Mouse (Mus musculus) adrenal gland, postnatal 36 days (tissue): ENCODE measurements around the gene Golph3l. TPM values are rescaled to one million over a fixed set of nuclear protein-coding genes. Genes with fewer than 3 reads are reported as not detected.
"Not testable (repeated sequence)": the region's sequence is repeated elsewhere in the genome, so short reads cannot be mapped to it uniquely, and the experiment has no call there.

Experiments
- DNase-seq, 2 experiments: peaks; one replicate each; pipeline ENCODE4 v3.0.0; 2021; ENCODE audit warnings: mixed read lengths in 1 of 2
- long read RNA-seq, 2 experiments: library from polyadenylated mRNA; stranded (forward); transcript quantifications; one replicate each; pipeline ENCODE4 v2.0.0; 2021; ENCODE audit warnings: borderline sequencing depth in 2 of 2
- total RNA-seq, 2 experiments: library from RNA; stranded (reverse); gene quantifications; 2 replicates each; pipeline ENCODE4 v1.2.3; 2021

Gene Golph3l
- 10 to 100 TPM; 40.6 to 53.7 TPM for total RNA-seq
- long read RNA-seq, experiment 1, transcript Golph3l-207 (5 exons, 2,836 nt): major isoform, 19 of 25 reads
- long read RNA-seq, experiment 1, partial matches to known transcripts: 4 of 25 reads
- long read RNA-seq, experiment 1, other reads (novel, unspliced or antisense): 0 of 25 reads
- long read RNA-seq, experiment 2, transcript Golph3l-207 (5 exons, 2,836 nt): major isoform, 11 of 12 reads
- long read RNA-seq, experiment 2, partial matches to known transcripts: 0 of 12 reads
- long read RNA-seq, experiment 2, other reads (novel, unspliced or antisense): 1 of 12 reads

DNA sequence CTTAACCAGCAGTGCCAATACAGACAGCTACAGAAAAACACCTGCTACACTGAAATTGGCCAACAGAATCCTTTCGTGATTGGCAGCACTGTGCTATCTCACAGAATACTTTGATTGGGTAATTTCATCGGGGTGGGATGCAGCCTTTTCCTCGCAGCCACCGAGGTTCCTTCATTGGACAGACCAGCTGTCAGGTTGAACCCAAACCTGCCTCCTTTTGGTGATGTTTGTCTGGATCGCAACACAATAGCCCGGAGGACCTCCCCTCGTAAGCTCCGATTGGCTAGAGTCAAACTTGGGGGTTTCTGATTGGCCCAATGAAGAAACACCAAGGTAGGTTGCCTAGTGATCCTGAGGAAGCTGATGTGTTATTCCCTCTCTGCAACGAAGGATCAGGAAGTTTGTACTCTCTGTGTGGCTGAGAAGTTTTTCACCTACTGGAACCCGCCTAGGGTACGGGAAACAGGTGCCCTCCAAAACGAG lies at the start of gene Golph3l:
Golph3l (plus strand) TSS at position 331 of the 483 bp plus-strand sequence.
- peak; percentile 94 to 95 for DNase-seq

DNA sequence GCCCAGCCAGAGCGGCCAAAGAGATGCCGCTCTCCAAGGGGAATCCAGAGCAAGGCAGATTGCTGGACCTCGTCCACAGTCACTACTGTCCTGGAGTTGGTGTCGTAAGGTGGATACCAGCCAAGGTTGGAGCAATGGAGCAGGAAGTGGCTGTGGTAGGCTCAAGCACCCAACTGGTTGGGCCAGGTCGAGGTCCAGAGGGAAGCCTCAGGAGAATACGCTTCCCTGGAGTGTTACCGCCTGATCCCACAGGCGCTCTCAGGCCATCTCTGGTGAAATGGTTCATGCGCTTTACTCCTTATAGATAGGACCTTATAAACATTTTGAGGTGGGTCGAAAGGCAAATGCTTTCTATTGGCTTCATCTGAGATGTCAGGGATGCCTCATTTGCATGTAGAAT lies 49.8 kb upstream of the Golph3l start:
- DNase-seq: no peak

DNA sequence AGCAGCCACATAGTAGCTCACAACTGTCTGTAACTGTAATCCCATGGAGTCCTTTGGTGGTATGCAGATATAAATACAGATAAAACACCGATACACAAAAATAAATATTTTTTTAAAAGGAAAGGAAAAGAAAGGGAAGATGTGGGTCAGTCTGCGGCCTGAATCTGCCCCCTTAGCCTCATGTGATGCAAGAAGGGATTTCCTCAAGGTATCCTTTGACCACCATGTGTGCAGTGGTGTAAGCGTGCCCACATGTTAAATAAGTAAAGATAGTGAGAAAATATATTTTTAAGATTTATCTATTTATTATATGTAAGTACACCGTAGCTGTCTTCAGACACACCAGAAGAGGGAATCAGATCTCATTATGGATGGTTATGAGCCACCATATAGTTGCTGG lies 48.9 kb upstream of the Golph3l start:
- no peak for DNase-seq

DNA sequence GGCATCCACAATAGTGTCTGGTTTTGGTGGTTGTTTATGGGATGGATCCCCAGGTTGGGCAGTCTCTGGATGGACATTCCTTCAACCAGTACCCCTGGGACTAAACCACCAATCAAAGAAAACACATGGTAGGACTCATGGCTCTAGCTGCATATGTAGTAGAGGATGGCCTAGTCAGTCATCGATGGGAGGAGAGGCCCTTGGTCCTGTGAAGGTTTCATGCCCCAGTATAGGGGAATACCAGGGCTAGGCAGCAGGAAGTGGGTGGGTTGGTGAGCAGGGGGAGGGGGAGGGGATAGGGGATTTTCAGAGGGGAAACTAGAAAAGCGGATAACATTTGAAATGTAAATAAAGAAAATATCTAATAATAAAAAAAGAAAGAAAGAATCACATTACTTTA lies 47.5 kb upstream of the Golph3l start:
- DNase-seq: not testable (repeated sequence)

DNA sequence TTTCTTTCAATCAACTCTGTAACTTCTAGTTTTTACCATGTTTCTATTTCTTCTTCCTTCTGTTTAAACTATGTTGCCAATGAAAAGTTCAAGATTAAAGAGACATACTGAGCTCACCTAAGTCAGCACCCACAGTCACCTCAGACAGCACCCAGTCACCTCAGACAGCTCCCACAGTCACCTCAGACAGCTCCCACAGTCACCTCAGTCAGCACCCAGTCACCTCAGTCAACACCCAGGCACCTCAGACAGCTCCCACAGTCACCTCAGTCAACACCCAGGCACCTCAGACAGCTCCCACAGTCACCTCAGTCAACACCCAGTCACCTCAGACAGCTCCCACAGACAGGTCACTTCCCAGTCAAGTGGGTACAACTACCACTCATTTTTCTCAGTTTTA lies 46.6 kb upstream of the Golph3l start:
- no peak for DNase-seq

DNA sequence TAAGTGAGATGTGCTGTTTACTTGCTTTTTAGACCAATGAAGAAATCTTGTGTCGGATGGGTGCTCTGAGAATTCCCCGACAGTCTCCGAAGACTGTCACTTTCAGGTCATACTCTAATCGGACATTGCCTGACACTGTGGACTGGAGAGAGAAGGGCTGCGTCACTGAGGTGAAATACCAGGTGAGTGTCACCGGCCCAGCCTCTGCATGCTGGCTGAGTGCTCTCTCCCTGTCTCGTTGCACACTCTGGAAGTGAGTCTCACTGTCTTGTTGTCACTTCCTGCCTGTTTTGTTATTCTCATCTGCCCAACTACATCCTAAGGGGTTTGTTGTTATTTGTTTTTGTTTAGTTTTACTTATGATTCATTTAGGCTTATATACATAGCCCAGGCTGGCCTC lies 45.8 kb upstream of the Golph3l start:
- no peak for DNase-seq

DNA sequence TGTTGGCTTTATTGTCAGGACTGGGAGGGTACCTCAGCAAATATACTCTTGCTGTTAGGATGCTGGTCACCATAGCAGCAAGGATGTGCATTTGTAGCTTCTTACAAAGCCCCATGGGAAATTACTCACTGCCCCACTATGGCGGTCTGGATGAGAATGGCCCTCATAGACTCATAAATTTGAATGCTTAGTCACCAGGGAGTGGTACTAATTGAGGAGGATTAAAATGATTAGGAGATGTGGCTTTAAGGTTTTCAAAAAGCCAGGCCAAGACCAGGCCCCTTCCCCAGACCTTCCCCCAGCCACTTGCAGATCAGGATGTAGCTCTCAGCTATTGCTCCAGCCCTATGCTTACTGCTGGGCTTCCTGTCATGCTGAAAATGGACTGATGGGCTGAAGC lies 38.6 kb upstream of the Golph3l start:
- no peak for DNase-seq

DNA sequence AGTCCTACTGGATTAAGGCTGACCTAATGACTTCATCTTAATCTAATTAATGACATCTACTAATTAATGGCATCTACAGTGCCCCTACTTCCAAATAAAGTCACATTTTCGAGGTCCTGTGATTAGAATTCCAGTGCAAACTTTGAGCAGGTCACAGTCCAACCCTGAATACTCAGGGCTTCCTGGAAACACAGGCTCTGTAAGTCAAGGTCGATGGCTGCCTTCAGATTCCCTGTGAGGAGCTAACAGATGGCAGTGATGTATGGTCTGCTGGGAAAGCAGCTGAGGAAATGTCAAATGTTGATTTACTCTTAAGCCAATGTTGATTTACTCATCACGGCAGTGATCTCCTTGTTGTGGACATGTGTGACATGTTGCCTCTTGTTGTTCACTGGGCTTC lies 34.7 kb upstream of the Golph3l start:
- DNase-seq: peak; percentile 31 to 48

DNA sequence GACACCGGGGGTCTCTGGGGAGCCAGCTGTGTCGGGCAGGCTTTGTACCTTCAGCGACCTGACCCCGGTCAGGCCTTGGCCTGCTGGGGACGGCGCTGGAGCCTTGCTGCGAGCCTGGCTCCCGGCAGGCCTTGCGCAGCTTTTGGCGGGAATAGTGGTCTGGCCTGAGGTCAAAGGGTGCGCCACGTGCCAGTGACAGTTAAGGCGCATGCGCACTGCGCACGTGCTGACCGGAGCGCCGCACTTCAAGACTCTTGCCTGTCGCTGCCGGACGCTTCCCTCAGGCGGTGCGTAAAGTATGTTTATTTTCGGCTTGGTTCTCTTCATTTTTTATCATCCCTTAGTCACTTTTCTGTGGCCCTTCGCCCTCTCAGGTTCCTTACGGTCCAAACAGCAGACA lies 29.3 kb upstream of the Golph3l start, which contains the start of gene Hormad1:
Hormad1 (plus strand) TSS at position 241 of the 400 bp plus-strand sequence.
- DNase-seq: no peak

DNA sequence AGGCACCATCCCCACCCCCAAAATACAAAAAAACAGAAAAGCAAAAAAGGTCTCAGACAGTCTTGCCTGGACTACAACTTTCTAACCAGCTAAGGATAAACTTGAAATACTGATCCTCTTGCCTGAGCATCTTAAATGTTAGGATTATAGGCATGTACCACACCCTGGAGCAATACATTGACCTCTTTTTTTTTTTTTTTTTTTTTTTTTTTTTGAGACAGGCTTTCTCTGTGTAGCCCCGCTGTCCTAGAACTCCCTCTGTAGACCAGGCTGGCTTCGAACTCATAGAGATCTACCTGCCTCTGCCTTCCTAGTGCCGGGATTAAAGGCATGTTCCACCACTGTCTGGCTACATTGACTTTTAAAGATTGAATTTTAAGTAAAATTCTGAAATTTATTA lies 28.0 kb upstream of the Golph3l start:
- DNase-seq: no peak

DNA sequence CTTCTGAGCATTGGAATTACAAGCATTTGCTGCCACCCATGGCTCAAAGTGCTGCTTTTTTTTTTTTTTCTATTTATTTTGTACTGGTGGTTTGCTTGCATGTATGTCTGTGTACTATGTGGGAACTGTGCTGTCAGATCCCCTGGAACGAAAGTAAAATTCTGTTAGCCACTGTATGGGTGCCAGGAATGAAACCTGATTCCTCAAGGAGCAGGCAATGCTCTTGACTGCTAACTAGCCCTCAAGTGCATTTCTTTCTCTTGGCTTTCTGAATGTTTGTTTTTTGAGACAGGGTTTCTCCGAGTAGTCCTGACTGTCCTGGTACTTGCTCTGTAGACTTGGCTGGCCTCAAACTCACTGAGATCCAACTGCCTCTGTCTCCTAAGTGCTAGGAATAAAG lies 26.9 kb upstream of the Golph3l start:
- no peak for DNase-seq

DNA sequence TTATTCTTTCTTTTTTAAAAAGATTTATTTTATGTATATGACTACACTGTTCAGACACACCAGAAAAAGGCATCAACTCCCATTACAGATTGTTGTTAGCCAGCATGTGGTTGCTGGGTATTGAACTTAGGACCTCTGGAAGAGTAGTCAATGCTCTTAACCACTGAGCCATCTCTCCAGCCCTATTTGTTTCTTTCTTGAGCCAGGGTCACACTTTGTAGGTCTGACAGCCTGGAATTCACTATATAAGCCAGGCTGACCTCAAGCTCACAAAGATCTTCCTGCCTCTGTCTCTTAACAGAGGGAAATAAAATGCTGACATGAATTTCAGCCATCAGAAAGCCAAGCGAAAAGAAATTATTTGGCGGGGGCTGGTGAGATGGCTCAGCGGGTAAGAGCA lies 19.1 kb upstream of the Golph3l start:
- no peak for DNase-seq

DNA sequence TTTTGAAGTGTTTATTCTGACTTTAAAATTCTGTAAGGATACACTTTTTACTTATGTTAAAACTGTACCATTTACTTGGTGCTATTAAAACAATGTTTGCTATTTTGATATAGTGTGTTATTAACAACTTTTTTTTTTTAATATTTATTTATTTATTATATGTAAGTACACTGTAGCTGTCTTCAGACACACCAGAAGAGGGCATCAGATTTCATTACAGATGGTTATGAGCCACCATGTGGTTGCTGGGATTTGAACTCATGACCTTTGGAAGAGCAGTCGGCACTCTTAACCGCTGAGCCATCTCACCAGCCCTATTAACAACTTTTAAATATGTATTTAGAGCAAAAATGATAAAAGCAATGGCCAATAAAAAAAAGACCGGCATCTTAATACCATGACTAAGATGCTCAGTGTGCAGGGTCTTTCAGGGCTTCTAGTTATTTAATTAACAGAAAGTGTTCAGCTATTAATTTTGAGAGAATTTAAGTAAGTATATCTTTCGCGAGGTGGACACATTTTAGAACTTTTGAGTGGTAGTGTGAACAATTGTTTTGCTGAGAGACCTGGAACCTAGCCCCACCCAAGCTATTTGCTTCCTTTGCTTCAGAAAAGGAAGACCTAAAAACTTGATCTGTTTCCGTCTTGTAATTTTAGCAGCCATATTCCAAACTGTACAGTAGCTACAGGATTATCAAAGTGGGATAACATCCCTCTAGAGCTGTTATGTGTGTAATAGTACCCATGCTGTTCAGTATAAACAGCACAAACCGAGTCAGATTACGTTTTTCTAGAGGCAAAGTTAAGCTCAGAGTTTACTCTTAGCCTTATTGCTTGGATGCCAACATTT lies 755 bp upstream of the Golph3l start:
- DNase-seq: no peak

DNA sequence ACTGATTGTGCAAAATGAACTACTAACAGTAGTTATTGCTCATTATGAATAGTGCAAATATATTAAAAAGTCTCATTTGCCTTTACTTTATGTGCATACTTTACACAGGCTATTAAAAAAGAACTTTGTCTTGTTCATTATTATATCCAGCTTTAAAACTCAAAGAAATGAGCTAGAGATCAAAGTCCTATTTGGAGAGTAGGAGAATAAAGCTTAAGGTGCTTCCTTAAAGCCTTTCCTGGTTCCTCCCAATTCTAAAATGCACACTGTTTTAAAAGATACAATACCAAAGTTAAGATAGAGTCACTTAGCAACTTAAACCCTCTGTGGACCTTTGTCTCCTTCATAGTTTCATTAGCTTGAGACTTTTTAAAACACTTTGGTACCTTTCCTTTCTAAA lies 10.0 kb downstream of the Golph3l start:
- DNase-seq: no peak

DNA sequence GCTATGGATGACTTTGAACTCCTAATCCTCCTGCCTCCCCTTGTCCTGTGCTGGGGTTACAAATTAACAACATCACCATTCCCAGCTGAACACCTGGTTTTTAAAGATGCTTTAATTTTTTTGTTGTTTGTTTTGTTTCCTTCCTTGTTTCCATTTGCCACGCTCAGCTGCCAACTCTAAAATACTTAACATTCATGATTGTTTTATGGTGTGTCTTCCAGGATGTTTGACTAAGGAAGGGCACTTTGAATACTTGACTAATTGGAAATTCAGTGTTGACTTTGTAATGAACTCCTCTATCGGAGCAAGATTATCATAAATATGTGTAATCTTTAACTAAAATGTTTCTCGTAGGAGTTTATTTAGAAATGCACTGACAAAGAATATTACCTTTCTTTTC lies 12.6 kb downstream of the Golph3l start:
- DNase-seq: no peak

DNA sequence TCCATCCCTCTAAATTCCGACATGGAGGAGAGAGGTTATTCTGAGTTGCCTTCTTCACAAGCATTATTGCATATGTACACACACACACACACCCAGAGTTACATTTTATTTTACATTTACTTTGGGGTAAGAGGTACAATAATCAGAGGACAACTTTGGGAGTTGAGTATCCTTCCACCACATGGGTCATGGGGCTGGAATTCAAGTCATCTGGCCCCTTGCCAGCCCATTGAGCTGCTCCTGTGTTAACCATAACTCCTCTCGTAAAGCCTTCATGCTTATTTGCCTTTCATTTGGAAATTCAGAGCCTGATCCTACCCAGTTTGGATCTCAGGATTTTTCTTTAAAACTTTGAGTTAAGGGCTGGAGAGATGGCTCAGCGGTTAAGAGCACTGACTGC lies 17.4 kb downstream of the Golph3l start:
- DNase-seq: peak; percentile 35 to 57

DNA sequence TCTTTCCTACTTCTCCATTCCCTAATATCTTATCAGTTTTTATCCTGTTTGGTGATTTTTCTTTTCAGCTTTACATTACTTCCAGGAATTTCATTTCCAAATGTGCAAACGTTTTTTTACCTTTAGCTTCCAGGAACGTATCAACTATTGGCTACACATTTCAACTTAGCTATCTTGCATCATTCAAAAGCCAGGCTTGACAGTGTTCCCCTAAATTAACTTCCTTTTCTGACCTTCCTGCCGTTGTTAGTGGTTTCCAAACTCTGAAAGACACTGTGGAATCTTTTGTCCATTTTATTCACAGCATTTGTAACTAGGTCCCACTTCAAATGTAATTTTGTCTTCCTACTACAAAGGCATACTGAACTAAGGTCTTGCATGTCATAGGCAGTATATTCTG lies 20.5 kb downstream of the Golph3l start:
- no peak for DNase-seq

DNA sequence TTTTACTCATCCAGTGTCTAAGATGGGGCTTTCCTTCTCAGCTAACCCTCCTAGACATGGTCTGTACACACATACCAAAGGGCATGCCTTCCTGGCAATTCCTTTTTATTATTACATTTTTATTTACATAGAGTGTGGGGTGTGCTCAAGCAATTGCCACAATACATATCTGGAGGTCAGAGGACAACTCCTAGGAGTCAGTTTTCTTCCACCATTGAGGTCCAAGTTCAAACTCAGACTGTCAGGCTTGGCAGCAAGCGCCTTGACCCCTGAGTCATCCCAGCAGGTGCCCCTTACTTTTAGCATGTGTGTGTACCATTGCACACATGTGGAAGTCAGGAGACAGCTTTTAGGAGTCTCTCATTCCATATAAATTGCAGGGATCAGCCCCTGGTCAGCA lies 25.3 kb downstream of the Golph3l start:
- DNase-seq: no peak

DNA sequence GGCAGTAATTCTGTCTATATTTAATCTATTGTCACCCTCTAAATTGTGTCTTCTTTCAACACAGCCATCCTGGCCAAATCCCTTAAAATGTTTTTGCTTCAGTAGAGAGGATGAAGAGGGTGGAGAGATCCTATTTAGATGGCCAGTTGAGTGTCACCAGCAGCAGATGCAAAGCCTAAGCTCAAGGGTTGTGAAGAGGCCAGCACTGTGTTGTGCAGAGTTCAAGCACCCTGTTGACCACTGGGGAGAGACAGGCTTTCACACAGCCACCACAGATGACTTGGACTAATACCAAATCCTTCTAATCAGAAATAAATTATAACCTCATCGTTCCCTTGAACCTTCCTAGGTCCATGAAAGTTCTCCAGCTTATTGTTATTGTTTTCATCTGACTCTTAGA lies 29.8 kb downstream of the Golph3l start:
- no peak for DNase-seq

DNA sequence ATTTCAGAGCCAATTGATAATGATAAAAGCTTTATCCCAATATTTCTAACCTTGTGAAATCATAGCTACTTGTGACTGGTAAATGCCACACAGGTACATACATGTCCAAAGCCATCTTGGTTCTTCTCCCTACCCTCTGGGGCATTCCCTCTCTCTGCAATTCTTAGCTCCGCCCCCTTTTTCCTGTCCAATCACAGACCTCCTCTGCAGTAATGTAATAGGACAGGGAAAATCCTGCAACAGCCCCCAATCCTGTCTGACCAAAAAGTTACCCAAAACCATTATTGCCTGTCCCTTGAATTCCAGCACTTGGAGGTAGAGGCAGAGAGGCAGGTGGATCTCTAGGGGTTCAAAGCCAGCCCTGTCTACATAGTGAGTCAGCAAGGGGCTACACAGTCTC lies 32.5 kb downstream of the Golph3l start:
- DNase-seq: no peak

DNA sequence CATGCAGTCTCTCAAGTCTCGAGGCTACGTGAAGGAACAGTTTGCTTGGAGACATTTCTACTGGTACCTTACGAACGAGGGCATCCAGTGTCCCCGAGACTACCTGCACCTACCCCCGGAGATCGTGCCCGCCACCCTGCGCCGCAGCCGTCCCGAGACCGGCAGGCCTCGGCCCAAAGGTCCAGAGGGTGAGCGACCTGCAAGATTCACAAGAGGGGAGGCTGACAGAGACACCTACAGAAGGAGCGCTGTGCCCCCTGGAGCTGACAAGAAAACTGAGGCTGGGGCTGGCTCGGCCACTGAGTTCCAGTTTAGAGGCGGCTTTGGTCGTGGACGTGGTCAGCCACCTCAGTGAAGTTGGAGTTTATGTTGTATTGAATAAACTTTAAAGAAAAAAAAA lies 33.7 kb downstream of the Golph3l start:
- DNase-seq: not testable (repeated sequence)

DNA sequence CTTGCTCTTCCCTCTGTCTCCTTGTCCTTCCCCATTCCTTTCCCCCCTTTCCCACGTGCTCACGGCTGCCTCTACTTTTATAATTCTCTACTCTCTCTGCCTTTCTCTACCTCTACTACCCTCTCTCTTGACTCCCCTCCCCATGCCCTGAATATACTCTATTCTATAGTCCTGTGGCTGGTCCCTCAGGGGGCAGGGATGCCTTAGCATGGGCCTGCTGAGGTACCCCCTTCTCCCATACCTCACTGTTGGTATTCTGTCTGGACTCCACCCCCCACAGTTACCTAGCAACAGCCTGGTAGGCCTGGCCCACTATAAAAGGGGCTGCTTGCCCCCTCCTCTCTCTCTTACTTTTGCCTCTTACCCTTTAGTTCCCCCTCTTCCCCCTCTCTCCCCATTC lies 34.8 kb downstream of the Golph3l start:
- DNase-seq: no peak

DNA sequence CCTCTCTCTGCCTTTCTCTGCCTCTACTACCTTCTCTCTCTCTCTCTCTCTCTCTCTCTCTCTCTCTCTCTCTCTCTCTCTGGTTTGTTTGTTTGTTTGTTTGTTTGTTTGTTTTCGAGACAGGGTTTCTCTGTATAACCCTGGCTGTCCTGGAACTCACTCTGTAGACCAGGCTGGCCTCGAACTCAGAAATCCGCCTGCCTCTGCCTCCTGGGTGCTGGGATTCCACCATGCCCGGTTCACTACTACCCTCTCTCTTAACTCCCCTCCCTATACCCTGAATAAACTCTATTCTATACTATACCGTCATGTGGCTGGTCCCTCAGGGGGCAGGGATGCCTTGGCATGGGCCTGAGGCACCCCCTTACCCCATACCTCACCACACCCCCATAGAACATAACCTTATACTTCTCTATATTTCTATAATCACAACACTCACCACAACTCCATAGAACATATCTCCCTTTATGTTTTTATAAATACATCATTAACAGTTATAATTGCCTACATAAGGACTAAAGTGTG lies 35.3 kb downstream of the Golph3l start:
- DNase-seq: not testable (repeated sequence)
